Mouse (Mus musculus) Patski (cell line): ENCODE results near the gene Efemp2. TPM values are rescaled to one million over a fixed set of nuclear protein-coding genes. Genes with fewer than 3 reads are reported as not detected.
A peak's percentile ranks its signal among the peaks of the same experiment; 100 is the strongest.

Experiments used
- ATAC-seq: fragments of 100-300 bp; one replicate; pipeline ENCODE4 v1.8.0; 2021
- CTCF ChIA-PET: fragments of 350-600 bp; sonication (Branson Sonifier 250); formaldehyde crosslinking; loops from one replicate; lab custom pipeline; 2022; ENCODE audit warnings: inconsistent platforms; lab: Charles Lee
- POLR2A ChIA-PET: fragments of 350-600 bp; sonication (Branson Sonifier 250); formaldehyde crosslinking; loops from one replicate; lab custom pipeline; 2022; ENCODE audit warnings: antibody characterized with exemption, inconsistent platforms; lab: Charles Lee
- DNase-seq: peaks from one replicate; pipeline ENCODE4 v3.0.0-alpha.2; 2011; ENCODE audit warnings: low read depth, low spot score
- H3K27me3 ChIP-seq: fragments of 371-371 bp; one replicate; pipeline ENCODE4 v1.5.1; 2021
- CTCF ChIP-seq: fragments of 100-300 bp; IDR thresholded peaks from one replicate; pipeline ENCODE4 v1.5.1; 2021
- in situ Hi-C: fragments of 300-500 bp; cut with MboI; formaldehyde crosslinking; loops from 3 replicates; pipeline ENCODE4 v1.11.1; 2018; ENCODE audit warnings: low pct_unique_long_range_greater_than_20kb, mixed read lengths
- polyA plus RNA-seq: library from polyadenylated mRNA; unstranded; gene quantifications from one replicate; pipeline ENCODE4 v1.2.3, GENCODE M21; 2021

Efemp2 gene
- polyA plus RNA-seq, 1 experiment from 2014 or later = 451 TPM

GRCm38 (mm10) chr19:5430408-5430807 lies 43.3 kb upstream of the Efemp2 start:
- H3K27me3 ChIP-seq = no peaks in the 10 kb centered on the region
- POLR2A ChIA-PET = interaction anchor here (0.5 to 3.6 kb wide), 6 partner anchors 19 to 60 kb away, joined by 3 to 21 read pairs (median 8); partner anchors contain the start of genes Ccdc85b, Cfl1, Fibp and Mus81
- DNase-seq (no peak), ATAC-seq (no peak)
- CTCF ChIA-PET = interaction anchor here (0.8 to 7.9 kb wide), 9 partner anchors 11 to 92 kb away, joined by 3 to 65 read pairs (median 4); partner anchors contain the start of genes Banf1, Ccdc85b, Cfl1 and Eif1ad
- in situ Hi-C loops = no loop called here
- TF ChIP-seq CTCF = no peak

- TF ChIP-seq CTCF = no peak
- in situ Hi-C loops = no loop called here
- POLR2A ChIA-PET = interaction anchor here (0.9 to 3.6 kb wide), 7 partner anchors 16 to 56 kb away, joined by 3 to 24 read pairs (median 13); partner anchors contain the start of genes Ccdc85b, Efemp2, Fibp and Fosl1
- H3K27me3 ChIP-seq = no peaks in the 10 kb centered on the region
- ATAC-seq = no peak
- DNase-seq = no peak
- CTCF ChIA-PET = interaction anchor here (1.3 to 7.9 kb wide), 10 partner anchors 15 to 137 kb away, joined by 3 to 65 read pairs (median 12); partner anchors contain the start of genes Ccdc85b, Cfl1, Fibp and Fosl1
Observed at GRCm38 (mm10) chr19:5431911-5432464, 41.8 kb upstream of the Efemp2 start.

GRCm38 (mm10) chr19:5432992-5433852 lies 40.5 kb upstream of the Efemp2 start:
- CTCF ChIA-PET = interaction anchor here (1.1 to 7.9 kb wide), 11 partner anchors 8 to 136 kb away, joined by 3 to 65 read pairs (median 9); partner anchors contain the start of genes Ccdc85b, Cfl1, Fibp and Fosl1
- no peaks in the 10 kb centered on the region for H3K27me3 ChIP-seq
- in situ Hi-C loops = no loop called here
- POLR2A ChIA-PET = interaction anchor here (0.7 to 3.6 kb wide), 10 partner anchors 13 to 66 kb away, joined by 3 to 24 read pairs (median 8); partner anchors contain the start of genes Banf1, Ccdc85b, Efemp2 and Eif1ad
- no peak for TF ChIP-seq CTCF
- DNase-seq (no peak), ATAC-seq (no peak)

GRCm38 (mm10) chr19:5433951-5434350 lies 39.8 kb upstream of the Efemp2 start:
- no peak for DNase-seq
- in situ Hi-C loops = no loop called here
- POLR2A ChIA-PET = interaction anchor here (0.9 to 3.6 kb wide), 8 partner anchors 12 to 67 kb away, joined by 3 to 24 read pairs (median 8); partner anchors contain the start of genes Banf1, Ccdc85b, Efemp2 and Eif1ad
- CTCF ChIA-PET = interaction anchor here (1.1 to 7.9 kb wide), 7 partner anchors 7 to 55 kb away, joined by 3 to 65 read pairs (median 27); partner anchors contain the start of genes Ccdc85b, Cfl1, Fibp and Fosl1
- TF ChIP-seq CTCF = no peak
- no peak for ATAC-seq
- H3K27me3 ChIP-seq = no peaks in the 10 kb centered on the region

GRCm38 (mm10) chr19:5444371-5444908 lies 29.3 kb upstream of the Efemp2 start:
- no peak for DNase-seq
- H3K27me3 ChIP-seq = no peaks in the 10 kb centered on the region
- ChIA-PET POLR2A (interaction anchor here (1.7 kb wide), 1 partner anchor 13 kb away, joined by 9 read pairs; the partner anchor contains the start of gene Ccdc85b), CTCF (interaction anchor here (1.4 to 7.2 kb wide), 3 partner anchors 10 to 43 kb away, joined by 3 to 64 read pairs (median 8); partner anchors contain the start of gene Mus81)
- in situ Hi-C loops = no loop called here
- no peak for TF ChIP-seq CTCF
- no peak for ATAC-seq

- ATAC-seq (peak; percentile 75), DNase-seq (no peak)
- POLR2A ChIA-PET = interaction anchor here (0.6 to 1.7 kb wide), 3 partner anchors 9 to 510 kb away, joined by 3 to 9 read pairs (median 5); partner anchors contain the start of gene Ccdc85b
- CTCF ChIA-PET = interaction anchor here (0.9 to 7.2 kb wide), 7 partner anchors 9 to 43 kb away, joined by 3 to 64 read pairs (median 7); partner anchors contain the start of genes Ccdc85b, Fibp and Mus81
- in situ Hi-C loops = no loop called here
- no peak for TF ChIP-seq CTCF
- H3K27me3 ChIP-seq = no peaks in the 10 kb centered on the region
Observed at GRCm38 (mm10) chr19:5444954-5445353, 28.8 kb upstream of the Efemp2 start.

GRCm38 (mm10) chr19:5445747-5446146 lies 28.0 kb upstream of the Efemp2 start:
- in situ Hi-C loops = no loop called here
- TF ChIP-seq CTCF = no peak
- ATAC-seq (no peak), DNase-seq (no peak)
- H3K27me3 ChIP-seq = no peaks in the 10 kb centered on the region
- ChIA-PET POLR2A (interaction anchor here (0.6 to 1.7 kb wide), 4 partner anchors 9 to 510 kb away, joined by 3 to 9 read pairs (median 6); partner anchors contain the start of gene Ccdc85b), CTCF (interaction anchor here (0.9 to 7.2 kb wide), 6 partner anchors 11 to 42 kb away, joined by 3 to 64 read pairs (median 8); partner anchors contain the start of genes Ccdc85b, Fibp and Mus81)

GRCm38 (mm10) chr19:5447515-5448353 lies 26.0 kb upstream of the Efemp2 start, which contains the start of gene Fosl1:
TSS of gene Fosl1 (plus strand) at chr19:5447547.
- no peak for DNase-seq
- no peaks in the 10 kb centered on the region for H3K27me3 ChIP-seq
- ChIA-PET POLR2A (interaction anchor here (1.2 to 2.8 kb wide), 5 partner anchors 9 to 22 kb away, joined by 3 to 16 read pairs (median 4); partner anchors contain the start of gene Ccdc85b), CTCF (interaction anchor here (1.1 to 7.2 kb wide), 3 partner anchors 9 to 16 kb away, joined by 3 to 64 read pairs (median 14); partner anchors contain the start of gene Ccdc85b)
- ATAC-seq = peak; percentile 15
- no peak for TF ChIP-seq CTCF
- in situ Hi-C loops = no loop called here
